Mouse (Mus musculus): ENCODE measurements around the gene Rnf31.

- no peak for TF ChIP-seq CTCF (IDR thresholded peaks at IDR 0.05; ENCODE audit: low read depth)
- TF ChIP-seq EP300 (IDR thresholded peaks at IDR 0.05; ENCODE audit: low read depth) = no peak
These were observed 23.2 kb downstream of the Rnf31 start for GRCm38 (mm10) chr14:55614565-55615178.

All from heart, postnatal 0 days (tissue).